Mouse (Mus musculus) kidney, postnatal 4 days (tissue): ENCODE measurements around the gene Daam2.

Experiments used
- DNase-seq, 2 experiments: peaks; one replicate each; pipeline ENCODE4 v3.0.0; 2021; ENCODE audit warnings: mixed read lengths in 2 of 2

The Daam2 gene

DNA sequence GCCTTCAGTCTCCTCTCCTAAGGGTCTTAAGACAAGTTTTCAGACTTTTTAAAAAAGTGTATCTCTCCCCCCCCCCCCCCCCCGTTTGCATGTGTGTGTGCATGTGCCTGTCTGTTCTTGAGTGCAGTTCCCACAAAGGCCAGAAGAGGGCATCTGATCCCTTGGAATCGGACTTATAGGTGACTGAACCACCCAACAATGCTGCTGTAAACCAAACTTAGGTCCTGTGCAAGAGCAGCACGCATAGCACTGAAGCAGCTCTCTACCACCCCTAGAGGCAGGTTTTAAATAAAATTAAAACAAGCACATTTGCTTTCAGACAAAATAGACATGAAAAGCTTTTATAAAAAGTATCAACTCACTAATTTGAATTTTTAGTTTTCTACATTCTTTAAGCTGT lies 33.9 kb downstream of the Daam2 start:
- peak; percentile 73 to 78 for DNase-seq

DNA sequence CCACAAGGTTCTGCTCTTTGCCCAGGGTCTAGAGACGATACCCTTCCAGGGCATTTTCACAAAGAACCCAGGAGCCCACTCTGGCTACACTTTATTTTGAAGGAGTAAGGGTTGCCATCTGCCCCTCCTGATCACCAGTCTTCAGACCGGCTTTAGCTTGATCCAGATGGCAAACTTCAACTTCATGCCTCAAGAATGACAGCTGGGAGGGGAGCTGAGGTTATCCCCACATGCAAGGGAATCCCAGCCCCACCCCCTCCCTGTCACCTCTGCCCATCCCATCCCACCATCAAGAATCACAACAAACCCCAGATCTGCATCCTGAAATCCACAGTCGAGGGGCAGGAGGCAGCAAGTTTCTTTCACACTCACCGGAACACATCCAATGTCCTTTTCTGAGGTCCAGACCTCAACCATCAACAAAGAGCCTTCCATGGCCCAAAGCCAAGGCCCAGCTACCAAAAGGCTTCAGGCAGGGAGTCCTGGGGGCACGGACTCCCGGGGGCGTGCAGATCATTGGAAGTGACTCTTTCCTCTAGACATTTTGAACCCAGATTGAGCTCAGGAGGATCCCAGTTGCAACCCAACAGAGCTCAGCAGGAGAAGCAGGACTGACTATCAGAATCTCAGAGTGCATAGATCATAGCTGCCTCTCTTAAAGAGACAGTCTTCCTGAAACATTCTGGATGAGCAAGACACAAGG lies 35.5 kb downstream of the Daam2 start:
- peak; percentile 31 to 49 for DNase-seq

DNA sequence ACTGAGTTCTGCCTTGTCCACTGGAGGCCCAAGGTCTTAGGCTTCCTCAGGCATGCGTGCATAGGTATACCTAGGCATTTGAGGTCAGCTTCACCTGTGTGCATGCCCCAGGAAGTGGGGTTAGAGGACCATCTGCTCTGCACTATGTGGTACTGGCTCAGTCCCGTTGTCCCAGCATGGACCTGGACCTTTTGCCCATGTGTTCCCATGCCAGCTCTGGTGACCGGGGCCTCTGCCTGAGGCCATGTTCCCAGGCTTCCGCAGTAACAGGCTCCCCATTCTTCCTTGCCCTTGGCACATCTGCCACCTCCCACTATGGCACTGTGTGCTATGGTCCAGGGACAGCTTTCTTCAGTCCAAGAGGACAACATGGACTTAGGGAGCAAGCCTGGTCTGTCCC lies 36.1 kb downstream of the Daam2 start:
- DNase-seq: no peak

DNA sequence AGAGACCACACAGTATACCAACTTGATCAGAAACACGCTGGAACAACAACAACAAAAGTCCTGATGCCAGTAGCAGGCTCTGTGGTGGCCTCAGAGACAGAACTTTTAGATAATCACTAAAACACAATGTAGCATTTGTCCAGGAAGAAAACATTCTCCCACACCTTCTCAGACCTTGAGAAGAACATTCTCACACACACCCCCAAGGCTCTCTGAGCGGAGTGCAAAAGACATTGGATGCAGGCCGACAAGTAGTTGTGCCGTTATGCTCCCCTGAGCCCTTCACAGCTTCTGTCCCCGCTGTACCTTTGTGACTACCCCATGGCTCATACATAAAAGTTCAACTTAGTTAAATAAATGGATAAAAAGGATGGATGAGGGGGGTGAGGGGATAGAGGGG lies 37.6 kb downstream of the Daam2 start:
- no peak for DNase-seq

DNA sequence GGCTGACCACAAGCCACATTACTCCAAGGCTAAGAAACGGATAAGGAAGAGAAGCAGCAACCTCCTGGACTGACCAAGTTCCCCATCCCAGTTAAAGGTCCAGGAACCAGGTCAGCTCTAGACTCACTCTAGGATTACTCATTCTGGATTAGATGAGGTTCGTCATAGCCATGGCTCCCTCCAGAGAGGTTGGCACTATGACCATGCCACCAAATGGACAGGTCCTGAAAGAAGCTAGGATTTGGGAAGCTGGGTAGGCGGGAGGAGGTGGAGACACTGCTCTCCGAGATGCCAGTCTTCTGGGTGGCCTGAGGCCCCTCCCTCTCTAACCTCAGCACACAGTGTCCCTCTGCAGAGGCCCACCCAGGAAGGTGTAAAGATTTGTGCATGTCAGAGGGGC lies 38.2 kb downstream of the Daam2 start:
- no peak for DNase-seq

DNA sequence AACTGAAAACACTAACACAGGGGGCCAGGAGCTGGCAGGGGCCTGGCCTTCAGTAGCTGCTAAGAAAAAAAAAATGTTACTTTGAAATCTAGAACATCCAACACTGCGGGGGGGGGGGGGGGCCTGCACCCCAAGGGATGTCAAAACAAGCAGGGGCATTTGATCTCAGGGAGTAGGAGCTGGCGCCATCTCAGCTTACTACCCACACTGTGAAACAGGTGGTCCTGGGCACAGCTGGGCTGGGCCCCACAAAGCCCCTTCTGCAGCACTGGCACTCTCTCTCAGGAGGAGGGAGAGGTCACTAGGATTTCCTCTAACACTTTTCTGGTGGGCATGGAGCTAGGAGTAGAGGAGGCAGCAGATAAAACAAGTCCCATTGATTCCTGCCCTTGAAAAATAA lies 39.6 kb downstream of the Daam2 start:
- DNase-seq: no peak

DNA sequence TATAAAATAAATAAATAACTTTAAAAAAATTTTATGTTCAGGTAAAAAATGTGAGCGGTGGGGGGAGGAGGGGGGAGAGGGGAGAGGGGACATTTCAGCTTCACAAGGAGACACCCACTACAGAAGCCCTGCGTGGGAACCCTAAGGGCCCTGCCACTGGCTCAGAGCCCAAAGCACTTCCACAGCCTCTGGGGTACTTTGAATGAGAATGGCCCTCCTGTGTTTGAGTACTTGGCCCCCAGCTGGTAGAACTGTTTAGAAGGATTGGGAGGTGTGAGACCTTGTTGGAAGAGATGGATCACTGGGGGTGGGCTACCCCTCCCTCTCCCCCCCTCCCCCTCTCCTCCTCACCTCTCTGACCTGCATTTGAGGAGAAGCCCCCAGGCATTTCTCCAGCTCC lies 41.7 kb downstream of the Daam2 start:
- DNase-seq: no peak

DNA sequence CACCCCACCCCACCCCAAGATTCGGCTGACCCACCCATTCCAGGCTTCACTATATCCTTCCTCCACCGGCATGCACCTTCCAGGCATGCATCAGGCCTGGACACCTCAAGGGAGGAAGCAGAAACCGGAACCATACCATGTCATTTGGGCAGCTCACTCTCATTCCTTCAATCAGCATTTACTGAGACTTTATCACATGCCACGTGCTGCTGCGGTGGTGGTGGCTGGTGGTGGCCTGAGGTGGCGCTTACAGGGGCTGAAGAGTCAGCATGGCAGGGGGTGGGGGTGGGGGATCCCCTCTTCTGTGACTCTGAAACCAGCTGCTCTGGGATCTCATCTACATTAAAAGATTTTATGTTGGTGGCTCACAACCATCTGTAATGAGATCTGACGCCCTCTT lies 42.1 kb downstream of the Daam2 start:
- DNase-seq: no peak

DNA sequence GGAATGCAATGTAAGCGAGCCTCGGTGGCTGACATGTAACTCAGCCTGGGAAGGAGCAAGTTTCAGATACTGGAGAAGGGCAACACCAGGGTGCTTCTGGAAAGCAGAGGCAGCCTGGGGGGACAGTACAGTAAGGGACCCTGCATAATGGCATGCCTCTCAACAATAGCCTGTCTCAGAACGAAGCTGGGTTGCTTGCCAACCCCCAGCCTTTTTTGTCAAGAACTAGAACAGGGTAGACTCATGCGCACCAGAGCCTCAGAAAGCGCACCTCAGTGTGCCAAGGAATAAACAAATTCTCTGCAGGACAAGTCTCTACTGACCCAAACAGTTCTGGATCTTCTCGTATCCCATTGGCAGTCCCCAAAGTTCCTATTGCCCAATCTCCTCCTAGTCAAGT lies 43.5 kb downstream of the Daam2 start:
- no peak for DNase-seq

DNA sequence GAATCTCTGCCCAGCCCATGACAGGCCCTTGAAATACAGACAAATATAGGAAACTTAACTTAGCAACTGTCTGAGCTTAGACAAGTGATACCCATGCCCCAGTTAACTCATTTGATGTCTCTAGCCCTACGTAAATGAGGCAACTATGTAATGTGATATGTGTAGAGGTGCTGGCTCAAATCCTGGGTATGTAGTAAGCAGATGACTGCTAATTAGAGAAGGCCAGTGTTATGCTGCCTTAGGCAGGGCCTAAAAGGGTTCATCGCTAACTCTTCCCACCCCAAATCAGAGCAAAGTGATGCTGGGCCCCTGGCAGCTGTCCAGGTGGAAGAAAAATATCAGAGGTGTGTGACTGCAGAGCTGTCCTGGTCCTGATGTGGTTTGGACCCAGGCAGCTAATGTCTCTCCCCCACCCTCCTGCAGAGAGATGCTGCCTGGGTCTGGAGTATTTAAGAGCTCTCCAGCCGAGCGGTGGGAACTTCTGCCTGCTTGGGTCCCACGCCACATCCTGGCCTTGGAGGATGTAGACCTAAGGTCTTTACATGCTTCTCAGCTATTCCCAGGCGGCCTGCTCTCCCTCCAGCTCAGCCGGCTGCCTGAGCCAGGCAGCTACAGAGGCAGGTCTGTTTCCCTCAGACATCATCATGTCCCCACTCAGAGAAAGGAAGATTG lies 44.4 kb downstream of the Daam2 start:
- DNase-seq: no peak

DNA sequence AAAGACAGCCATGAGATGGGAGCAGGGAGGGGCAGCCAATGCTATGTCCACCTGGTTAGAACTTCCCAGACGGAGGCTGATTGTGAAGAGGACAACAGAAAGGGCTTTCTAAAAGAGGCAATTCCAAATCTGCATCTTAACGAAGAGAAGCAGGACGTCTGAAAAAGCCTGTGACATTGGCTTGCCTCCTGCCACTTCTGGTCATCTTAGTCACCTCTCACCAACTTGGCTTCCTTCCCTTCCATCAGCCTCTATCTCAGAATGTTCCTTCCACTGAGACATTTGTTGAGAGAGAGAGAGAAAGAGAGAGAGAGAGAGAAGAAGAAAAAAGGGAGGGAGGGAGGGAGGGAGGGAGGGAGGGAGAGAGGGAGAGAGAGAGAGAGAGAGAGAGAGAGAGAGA lies 47.1 kb downstream of the Daam2 start:
- DNase-seq: no peak

DNA sequence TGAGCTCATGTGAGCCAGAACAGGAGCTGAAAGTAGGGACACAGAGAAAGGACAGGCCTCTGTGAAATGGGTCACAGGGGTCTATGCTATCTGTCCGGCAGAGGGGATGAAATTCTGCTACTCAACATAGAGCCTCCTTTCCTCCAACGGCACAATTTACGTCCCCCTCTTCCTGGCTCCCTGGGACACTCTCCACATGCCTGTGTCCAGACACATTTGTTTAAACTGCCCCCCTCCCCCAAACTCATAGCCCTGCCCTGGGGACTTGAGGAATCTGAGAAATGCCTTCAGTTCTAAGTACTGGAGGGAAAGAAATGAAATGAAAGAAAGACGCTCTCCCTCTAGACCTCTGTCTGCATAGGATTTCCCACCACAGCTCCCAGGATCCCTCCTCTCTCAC lies 48.5 kb downstream of the Daam2 start:
- peak; percentile 40 to 58 for DNase-seq

DNA sequence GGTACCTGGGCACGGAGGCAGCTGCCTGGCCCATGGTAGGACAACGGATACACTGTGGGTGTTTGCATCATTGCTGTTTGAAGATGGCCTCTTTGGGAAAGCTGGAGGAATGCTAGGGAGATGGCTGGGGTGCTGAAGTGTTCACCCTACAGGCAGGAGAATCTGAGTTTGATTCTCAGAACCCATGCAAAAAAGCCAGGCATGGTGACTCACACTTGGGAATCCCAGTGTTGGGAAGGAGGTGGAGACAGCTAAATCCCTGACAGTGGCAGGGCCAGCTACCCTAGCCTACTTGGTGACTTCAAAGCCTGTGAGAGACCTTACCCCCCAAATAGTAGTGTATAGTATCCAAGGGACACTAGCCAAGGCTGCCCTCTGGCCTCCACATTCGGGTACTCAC lies 49.0 kb downstream of the Daam2 start:
- DNase-seq: no peak

DNA sequence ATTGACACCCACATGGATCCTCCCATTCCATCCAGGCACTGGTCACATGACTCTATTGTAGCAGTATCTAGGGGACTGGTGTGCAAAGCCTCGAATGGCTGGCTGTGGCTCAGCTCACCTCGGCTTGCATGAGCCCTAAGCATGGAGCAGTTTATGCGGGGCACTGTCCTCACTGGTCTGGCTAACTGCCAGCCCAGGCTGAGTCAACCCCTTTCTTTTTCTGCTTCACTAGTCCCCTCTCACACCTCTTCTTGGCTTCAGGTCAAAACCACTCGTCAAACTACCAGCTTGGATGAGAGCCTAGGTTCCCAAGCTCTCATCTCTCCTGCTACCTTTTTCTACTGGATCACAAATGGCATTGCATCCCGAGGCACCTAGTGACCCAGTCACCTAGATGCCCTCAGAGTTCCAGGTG lies 51.5 kb downstream of the Daam2 start:
- DNase-seq: peak; percentile 32 to 54

DNA sequence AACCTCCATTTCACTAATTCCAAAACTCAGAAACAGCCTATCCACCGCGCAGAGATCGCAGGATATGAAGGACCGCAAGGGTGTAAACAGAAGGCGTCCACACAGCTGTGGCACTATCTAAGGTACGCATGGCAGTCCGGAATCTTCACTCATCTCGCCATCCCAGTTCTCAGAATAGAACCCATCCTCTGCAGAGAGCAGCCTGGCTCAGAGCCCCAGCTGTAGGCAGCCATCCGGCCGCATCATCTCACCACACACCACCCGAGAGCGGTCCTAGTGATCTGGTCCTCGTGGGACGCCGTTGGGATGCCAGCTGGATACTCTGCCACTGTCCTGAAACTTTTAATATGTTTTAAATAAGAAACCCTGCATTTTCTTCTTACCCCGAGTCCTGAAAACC lies 54.7 kb downstream of the Daam2 start:
- DNase-seq: no peak

DNA sequence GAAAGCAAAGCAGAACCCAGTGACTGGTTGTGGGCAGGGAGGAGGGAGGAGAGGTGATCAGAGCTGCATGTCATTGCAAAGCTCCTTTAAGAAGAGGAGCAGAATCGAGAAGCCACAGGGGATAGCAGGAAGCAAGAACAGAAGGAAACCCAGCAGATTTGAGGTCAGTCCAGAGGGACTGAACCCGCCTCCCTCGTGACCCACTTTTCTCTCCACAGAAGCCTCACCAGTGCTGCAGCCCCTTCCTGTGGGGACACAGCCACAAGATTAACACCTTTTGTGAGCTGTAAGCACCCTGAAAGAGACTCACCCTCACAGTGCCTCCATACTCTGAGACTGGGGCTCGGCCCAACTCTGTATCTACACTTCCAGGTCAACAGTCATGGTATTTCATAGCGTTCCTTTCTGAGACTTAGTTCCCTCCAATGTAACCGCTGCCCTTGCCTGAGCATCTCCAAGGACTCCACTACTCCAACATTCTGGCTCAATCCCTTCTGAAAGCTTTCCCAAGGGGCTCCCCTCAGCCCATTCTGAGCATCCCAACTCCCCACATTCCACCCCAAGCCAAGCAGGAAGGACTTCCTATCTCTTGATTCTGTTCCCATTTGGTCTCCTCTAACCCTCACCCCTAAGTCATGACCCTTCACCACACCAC lies 60.8 kb downstream of the Daam2 start:
- DNase-seq: no peak

DNA sequence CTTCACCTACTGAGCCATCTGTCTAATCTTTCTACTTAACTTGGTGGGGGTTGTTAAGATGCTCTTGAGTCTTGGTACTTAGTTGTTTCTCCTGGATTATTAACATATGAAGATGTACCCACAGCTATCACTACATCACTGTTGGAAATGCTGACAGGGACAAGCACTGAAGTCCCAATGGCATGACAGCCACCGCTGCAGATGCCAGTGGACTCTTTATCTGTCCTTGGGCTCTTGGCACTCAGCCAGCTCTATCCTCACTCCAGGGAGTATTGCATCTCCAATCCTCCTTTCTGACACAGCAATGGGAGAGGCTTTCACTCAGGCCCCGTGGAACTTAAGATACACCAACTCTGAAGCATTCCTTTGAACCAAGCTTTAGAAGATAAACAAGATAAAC lies 63.9 kb downstream of the Daam2 start:
- peak; percentile 36 to 52 for DNase-seq

DNA sequence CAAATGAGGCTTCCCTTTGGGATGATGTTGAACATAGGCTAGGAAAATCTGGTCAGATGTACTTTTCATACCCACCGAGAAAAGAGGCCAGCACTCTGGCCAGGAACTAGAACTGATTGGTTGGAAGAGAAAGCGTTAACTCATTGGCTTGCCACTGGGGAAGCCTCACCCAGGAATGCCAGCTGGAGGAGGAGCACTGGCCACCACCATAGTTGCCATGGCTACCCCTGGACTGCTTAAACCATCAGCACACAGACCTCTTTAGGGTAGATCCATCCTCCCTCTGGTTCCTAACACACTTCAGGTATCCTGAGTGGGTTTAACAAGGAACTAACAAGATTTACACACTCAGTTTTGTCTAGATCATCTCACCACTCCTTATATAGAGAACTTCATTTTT lies 64.5 kb downstream of the Daam2 start:
- DNase-seq: no peak

DNA sequence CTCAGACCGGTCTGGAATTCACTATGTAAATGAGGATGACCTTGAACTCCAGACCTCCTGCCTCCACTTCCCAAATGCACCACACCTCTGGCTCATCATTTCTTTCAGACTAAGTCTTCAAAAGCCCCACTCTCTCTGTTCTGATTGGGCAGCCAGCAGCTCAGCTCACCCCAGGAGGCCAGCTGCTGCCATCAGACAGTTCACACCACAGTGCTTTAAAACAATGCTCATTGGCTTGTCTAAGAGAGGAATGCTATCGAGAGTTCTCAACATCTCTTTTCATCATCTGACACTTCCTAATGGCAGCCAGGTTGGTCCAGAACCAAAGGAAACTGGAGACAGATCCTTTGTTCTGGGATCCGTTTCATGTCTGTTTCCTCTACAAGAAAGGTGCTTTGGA lies 66.0 kb downstream of the Daam2 start:
- DNase-seq: no peak

DNA sequence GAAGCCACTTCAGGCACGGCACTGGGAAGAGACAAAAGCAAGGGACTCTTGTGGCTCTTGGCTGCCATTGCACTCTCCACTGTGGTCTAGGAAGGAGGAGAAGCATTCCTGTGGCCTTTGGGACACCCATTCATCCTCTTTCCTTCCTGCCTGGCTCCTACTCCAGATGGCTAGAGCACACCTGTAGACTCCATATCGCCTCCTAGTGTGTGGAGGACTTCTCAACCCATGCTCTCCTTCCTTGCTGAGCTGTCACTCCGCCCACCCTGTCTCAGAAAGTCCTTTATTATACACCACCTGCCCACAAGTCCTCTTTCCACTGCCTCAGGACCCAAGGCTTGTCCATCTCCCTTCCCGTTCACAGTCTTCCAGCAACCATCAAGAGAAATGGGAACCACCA lies 70.9 kb downstream of the Daam2 start:
- no peak for DNase-seq

DNA sequence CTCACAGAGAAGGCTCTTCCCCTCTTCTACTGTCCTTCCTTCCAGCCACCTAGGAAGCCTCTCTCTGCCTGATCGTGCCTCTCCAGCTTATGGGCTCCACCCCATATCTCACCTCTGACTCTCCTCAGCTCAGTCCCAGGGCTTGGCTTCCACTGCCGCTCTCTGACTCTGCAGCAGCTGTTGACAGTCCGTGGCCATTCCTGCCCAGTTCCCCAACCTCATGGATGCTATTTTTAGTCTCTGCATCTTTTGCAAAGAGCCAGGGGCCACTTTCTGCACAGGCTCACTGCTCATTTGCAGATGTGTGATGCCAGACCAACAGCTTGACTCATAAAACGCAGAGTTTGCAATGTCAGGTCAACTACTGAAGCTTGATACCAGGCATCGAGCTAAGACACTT lies 75.0 kb downstream of the Daam2 start:
- peak in 1 of 2 experiments; percentile 15 for DNase-seq

DNA sequence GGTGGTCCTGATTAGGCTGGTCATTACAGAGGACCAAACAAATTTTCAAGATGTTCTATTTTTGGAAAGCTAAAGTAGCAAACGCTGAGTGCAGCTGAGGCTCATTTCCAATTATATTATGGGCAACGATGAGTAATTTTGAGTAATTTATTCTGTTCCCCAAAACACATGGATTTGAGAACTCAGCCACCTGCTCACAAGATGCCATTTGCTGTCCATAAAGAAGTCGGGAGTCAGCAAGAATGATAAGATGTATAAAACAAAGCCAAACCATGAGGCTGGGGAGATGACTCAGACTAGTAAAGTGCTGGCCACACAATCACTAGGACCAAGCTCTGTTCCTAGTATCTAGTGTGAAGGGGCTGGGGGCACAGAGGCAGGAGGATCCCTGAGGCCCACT lies 79.7 kb downstream of the Daam2 start:
- no peak for DNase-seq

DNA sequence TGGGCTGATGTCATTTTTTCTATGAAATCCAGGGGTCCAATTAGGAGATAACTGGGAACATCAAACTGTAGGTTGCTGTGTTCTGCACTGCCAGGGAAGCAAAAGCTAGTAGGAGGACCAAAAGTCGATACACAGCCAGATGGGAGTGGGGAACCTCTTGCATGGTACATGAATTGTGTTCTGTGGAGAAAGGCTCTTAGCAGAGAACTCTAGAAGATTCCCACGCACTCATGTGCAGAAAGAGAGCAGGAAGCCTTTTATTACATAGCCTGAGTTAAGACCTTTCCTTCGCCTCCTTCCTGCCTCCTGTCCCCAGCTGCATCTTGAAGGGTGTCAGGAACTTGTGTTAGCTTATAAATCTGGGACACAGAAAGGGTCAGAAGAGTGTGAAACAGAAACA lies 82.3 kb downstream of the Daam2 start:
- DNase-seq: peak in 1 of 2 experiments; percentile 39

DNA sequence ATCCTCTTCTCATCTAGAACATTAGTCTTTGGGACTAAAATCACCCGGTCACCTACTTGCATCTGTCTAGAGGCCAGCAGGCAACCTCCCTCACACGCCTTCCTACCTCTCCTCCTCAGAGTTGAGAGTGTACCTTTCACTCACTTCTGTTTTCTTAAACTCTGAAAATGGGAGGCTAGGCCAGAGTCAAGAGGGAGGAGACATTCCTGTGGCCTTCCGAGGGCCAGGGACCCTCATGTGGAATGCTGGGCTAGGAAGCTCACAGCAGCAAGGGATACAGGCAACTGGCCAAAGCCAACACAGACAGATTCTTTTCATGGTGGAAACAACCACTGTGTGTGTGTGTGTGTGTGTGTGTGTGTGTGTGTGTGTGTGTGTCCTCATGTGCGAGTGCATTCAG lies 86.8 kb downstream of the Daam2 start:
- peak; percentile 77 to 85 for DNase-seq
